Mouse (Mus musculus): ENCODE measurements around the gene Prss46. TPM values are rescaled to one million over a fixed set of nuclear protein-coding genes. Genes with fewer than 3 reads are reported as not detected.

Prss46 gene
- polyA plus RNA-seq, 1 experiment from 2014 or later = not detected

GRCm38 (mm10) chr9:110849162-110849561 lies 4.9 kb downstream of the Prss46 start:
- no peak overlapping the region for H3K9ac ChIP-seq (ENCODE audit: low read length)
- 84% methylated on average over 7 of the region's 7 CpGs for WGBS
- no peaks in the 10 kb centered on the region for H3K9me3 ChIP-seq (ENCODE audit: control insufficient read depth, low read length)
- no peak overlapping the region for H3K4me2 ChIP-seq (ENCODE audit: low read depth)
- H3K4me3 ChIP-seq (ENCODE audit: low read depth, low read length) = no peak overlapping the region
- DNase-seq (ENCODE audit: low spot score) = no peak
- no peak overlapping the region for H3K27ac ChIP-seq (ENCODE audit: low read depth, low read length)
- no peaks in the 10 kb centered on the region for H3K27me3 ChIP-seq (ENCODE audit: control insufficient read depth, insufficient read depth, low read length)
- no peak for ATAC-seq (ENCODE audit: insufficient read depth, low FRiP score, low TSS enrichment)
- H3K4me1 ChIP-seq (ENCODE audit: control insufficient read depth, insufficient read depth, low read length) = no peaks in the 10 kb centered on the region
- H3K36me3 ChIP-seq (ENCODE audit: control insufficient read depth, insufficient read depth, low read length) = no peaks in the 10 kb centered on the region

GRCm38 (mm10) chr9:110855903-110856302 lies 11.6 kb downstream of the Prss46 start:
- no peak overlapping the region for H3K4me3 ChIP-seq (ENCODE audit: low read depth, low read length)
- H3K27ac ChIP-seq (ENCODE audit: low read depth, low read length) = no peak overlapping the region
- H3K27me3 ChIP-seq (ENCODE audit: control insufficient read depth, insufficient read depth, low read length) = no peaks in the 10 kb centered on the region
- no peak for DNase-seq (ENCODE audit: low spot score)
- H3K9me3 ChIP-seq (ENCODE audit: control insufficient read depth, low read length) = no peaks in the 10 kb centered on the region
- peaks cover 4% of the 10 kb centered on the region; the same call in 1 of the 2 replicates for H3K4me1 ChIP-seq (ENCODE audit: control insufficient read depth, insufficient read depth, low read length)
- no peak overlapping the region for H3K9ac ChIP-seq (ENCODE audit: low read length)
- no peak overlapping the region for H3K4me2 ChIP-seq (ENCODE audit: low read depth)
- 79% methylated on average over 7 of the region's 7 CpGs for WGBS
- ATAC-seq (ENCODE audit: insufficient read depth, low FRiP score, low TSS enrichment) = no peak
- H3K36me3 ChIP-seq (ENCODE audit: control insufficient read depth, insufficient read depth, low read length) = no peaks in the 10 kb centered on the region

DNA sequence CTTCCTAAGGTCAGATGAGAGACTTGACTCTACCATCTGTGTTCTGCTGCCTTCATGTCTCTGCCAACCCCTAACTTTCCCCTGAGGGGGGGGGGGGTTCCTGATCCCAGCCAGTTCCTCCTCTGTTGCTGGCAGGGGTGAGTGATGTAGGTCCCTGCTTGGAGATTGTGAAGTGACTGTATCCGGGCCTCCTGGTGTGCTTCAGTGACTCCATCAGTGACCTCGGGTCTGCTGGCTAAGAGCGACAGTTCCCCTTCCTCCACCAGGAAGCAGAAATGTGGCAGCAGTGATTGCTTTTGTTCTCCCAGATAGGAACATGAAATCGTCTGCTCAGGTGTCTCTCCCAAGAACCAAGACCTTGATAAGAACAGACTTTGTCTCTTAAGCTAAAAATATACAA lies 12.6 kb downstream of the Prss46 start:
- Histone ChIP-seq H3K4me3 (ENCODE audit: low read depth, low read length) (no peak overlapping the region), H3K4me1 (ENCODE audit: control insufficient read depth, insufficient read depth, low read length) (peaks cover 4% of the 10 kb centered on the region; the same call in 1 of the 2 replicates), H3K9me3 (ENCODE audit: control insufficient read depth, low read length) (no peaks in the 10 kb centered on the region), H3K9ac (ENCODE audit: low read length) (no peak overlapping the region), H3K4me2 (ENCODE audit: low read depth) (no peak overlapping the region), H3K27ac (ENCODE audit: low read depth, low read length) (no peak overlapping the region), H3K27me3 (ENCODE audit: control insufficient read depth, insufficient read depth, low read length) (no peaks in the 10 kb centered on the region), H3K36me3 (ENCODE audit: control insufficient read depth, insufficient read depth, low read length) (no peaks in the 10 kb centered on the region)
- 64% methylated on average over 4 of the region's 4 CpGs for WGBS
- ATAC-seq (ENCODE audit: insufficient read depth, low FRiP score, low TSS enrichment) = no peak
- DNase-seq (ENCODE audit: low spot score) = no peak

GRCm38 (mm10) chr9:110857781-110858472 lies 13.6 kb downstream of the Prss46 start, which contains the start of gene Prss50:
Gene Prss50 (plus strand): TSS chr9:110857967.
- Histone ChIP-seq H3K4me2 (ENCODE audit: low read depth) (peak within 1 kb of the TSS; percentile 52), H3K9ac (ENCODE audit: low read length) (peak within 1 kb of the TSS; percentile 35), H3K27me3 (ENCODE audit: control insufficient read depth, insufficient read depth, low read length) (no peaks in the 10 kb centered on the region), H3K36me3 (ENCODE audit: control insufficient read depth, insufficient read depth, low read length) (no peaks in the 10 kb centered on the region), H3K9me3 (ENCODE audit: control insufficient read depth, low read length) (no peaks in the 10 kb centered on the region), H3K4me3 (ENCODE audit: low read depth, low read length) (peak within 1 kb of the TSS; percentile 21), H3K4me1 (ENCODE audit: control insufficient read depth, insufficient read depth, low read length) (peaks cover 4% of the 10 kb centered on the region; the same call in 1 of the 2 replicates), H3K27ac (ENCODE audit: low read depth, low read length) (no peak within 1 kb of the TSS)
- WGBS = 7% methylated on average over 47 of the region's 50 CpGs
- DNase-seq (ENCODE audit: low spot score) (peak; percentile 68), ATAC-seq (ENCODE audit: insufficient read depth, low FRiP score, low TSS enrichment) (no peak)

GRCm38 (mm10) chr9:110858523-110858922 lies 14.2 kb downstream of the Prss46 start:
- no peaks in the 10 kb centered on the region for H3K27me3 ChIP-seq (ENCODE audit: control insufficient read depth, insufficient read depth, low read length)
- peaks cover 4% of the 10 kb centered on the region; the same call in 1 of the 2 replicates for H3K4me1 ChIP-seq (ENCODE audit: control insufficient read depth, insufficient read depth, low read length)
- no peak overlapping the region for H3K4me2 ChIP-seq (ENCODE audit: low read depth)
- no peaks in the 10 kb centered on the region for H3K36me3 ChIP-seq (ENCODE audit: control insufficient read depth, insufficient read depth, low read length)
- no peaks in the 10 kb centered on the region for H3K9me3 ChIP-seq (ENCODE audit: control insufficient read depth, low read length)
- DNase-seq (ENCODE audit: low spot score) = no peak
- H3K4me3 ChIP-seq (ENCODE audit: low read depth, low read length) = no peak overlapping the region
- H3K27ac ChIP-seq (ENCODE audit: low read depth, low read length) = no peak overlapping the region
- ATAC-seq (ENCODE audit: insufficient read depth, low FRiP score, low TSS enrichment) = no peak
- H3K9ac ChIP-seq (ENCODE audit: low read length) = no peak overlapping the region
- WGBS = 39% methylated on average over 5 of the region's 5 CpGs

GRCm38 (mm10) chr9:110858967-110859596 lies 14.8 kb downstream of the Prss46 start:
- Histone ChIP-seq H3K36me3 (ENCODE audit: control insufficient read depth, insufficient read depth, low read length) (no peaks in the 10 kb centered on the region), H3K9ac (ENCODE audit: low read length) (no peak overlapping the region), H3K27me3 (ENCODE audit: control insufficient read depth, insufficient read depth, low read length) (no peaks in the 10 kb centered on the region), H3K27ac (ENCODE audit: low read depth, low read length) (no peak overlapping the region), H3K4me3 (ENCODE audit: low read depth, low read length) (no peak overlapping the region), H3K9me3 (ENCODE audit: control insufficient read depth, low read length) (no peaks in the 10 kb centered on the region), H3K4me2 (ENCODE audit: low read depth) (no peak overlapping the region), H3K4me1 (ENCODE audit: control insufficient read depth, insufficient read depth, low read length) (peaks cover 4% of the 10 kb centered on the region; the same call in 1 of the 2 replicates)
- ATAC-seq (ENCODE audit: insufficient read depth, low FRiP score, low TSS enrichment) = no peak
- no peak for DNase-seq (ENCODE audit: low spot score)
- 87% methylated on average over 5 of the region's 5 CpGs for WGBS

GRCm38 (mm10) chr9:110871030-110871429 lies 26.7 kb downstream of the Prss46 start:
- DNase-seq (ENCODE audit: low spot score) (peak; percentile 55), ATAC-seq (ENCODE audit: insufficient read depth, low FRiP score, low TSS enrichment) (no peak)
- no peaks in the 10 kb centered on the region for H3K36me3 ChIP-seq (ENCODE audit: control insufficient read depth, insufficient read depth, low read length)
- H3K9me3 ChIP-seq (ENCODE audit: control insufficient read depth, low read length) = no peaks in the 10 kb centered on the region
- peaks cover 6% of the 10 kb centered on the region; the same call in 1 of the 2 replicates for H3K27me3 ChIP-seq (ENCODE audit: control insufficient read depth, insufficient read depth, low read length)
- H3K4me1 ChIP-seq (ENCODE audit: control insufficient read depth, insufficient read depth, low read length) = peaks cover 21% of the 10 kb centered on the region
- WGBS = 19% methylated on average over 7 of the region's 7 CpGs
- H3K9ac ChIP-seq (ENCODE audit: low read length) = no peak overlapping the region
- no peak overlapping the region for H3K27ac ChIP-seq (ENCODE audit: low read depth, low read length)
- H3K4me3 ChIP-seq (ENCODE audit: low read depth, low read length) = no peak overlapping the region
- H3K4me2 ChIP-seq (ENCODE audit: low read depth) = no peak overlapping the region

GRCm38 (mm10) chr9:110873681-110874659 lies 29.7 kb downstream of the Prss46 start:
- WGBS = 11% methylated on average over 40 of the region's 40 CpGs
- peak overlapping the region; percentile 22; the same call in 1 of the 2 replicates for H3K9ac ChIP-seq (ENCODE audit: low read length)
- H3K36me3 ChIP-seq (ENCODE audit: control insufficient read depth, insufficient read depth, low read length) = no peaks in the 10 kb centered on the region
- peak overlapping the region; percentile 57 for H3K4me2 ChIP-seq (ENCODE audit: low read depth)
- H3K4me3 ChIP-seq (ENCODE audit: low read depth, low read length) = peak overlapping the region; percentile 19
- H3K4me1 ChIP-seq (ENCODE audit: control insufficient read depth, insufficient read depth, low read length) = peaks cover 21% of the 10 kb centered on the region
- H3K27ac ChIP-seq (ENCODE audit: low read depth, low read length) = no peak overlapping the region; the same call in 1 of the 2 replicates
- peak; percentile 59 for DNase-seq (ENCODE audit: low spot score)
- no peaks in the 10 kb centered on the region for H3K9me3 ChIP-seq (ENCODE audit: control insufficient read depth, low read length)
- H3K27me3 ChIP-seq (ENCODE audit: control insufficient read depth, insufficient read depth, low read length) = peaks cover 11% of the 10 kb centered on the region
- ATAC-seq (ENCODE audit: insufficient read depth, low FRiP score, low TSS enrichment) = peak; percentile 49
